Mouse (Mus musculus) ES-Bruce4 (cell line): ENCODE measurements around the gene Ttc6.

Experiments used
- CTCF ChIP-seq: IDR thresholded peaks from one replicate; pipeline ENCODE4 v1.8.1; 2011; ENCODE audit warnings: low read depth, low read length
- POLR2A ChIP-seq: IDR thresholded peaks from one replicate; pipeline ENCODE4 v1.8.1; 2011; ENCODE audit warnings: low read length; ENCODE audit not compliant: insufficient read depth

DNA sequence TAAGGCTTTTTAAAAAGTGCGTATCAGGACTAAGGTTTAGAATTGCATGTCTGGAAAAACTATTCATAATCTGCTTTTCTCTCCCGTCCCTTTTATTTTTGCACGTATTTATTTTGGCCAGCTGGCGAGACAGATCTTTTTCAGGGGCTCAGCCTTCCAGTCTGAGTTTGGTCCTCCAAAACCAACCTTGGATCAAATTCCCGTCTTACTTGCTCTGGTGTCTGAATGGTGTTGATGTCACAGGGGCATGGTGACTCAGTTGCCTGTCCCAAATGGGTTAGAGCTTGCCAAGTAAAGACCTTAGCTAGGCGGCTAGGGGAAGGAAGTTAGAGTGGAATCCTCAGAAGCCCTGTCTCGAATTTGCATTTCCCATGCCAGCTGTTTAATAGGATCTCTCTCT lies 200.8 kb downstream of the Ttc6 start:
- TF ChIP-seq CTCF (no peak), POLR2A (no peak)
